Mouse (Mus musculus): ENCODE results near the gene Gpr137.

GRCm38 (mm10) chr19:6931002-6931401 is 11.3 kb downstream of the Gpr137 start:
- TF ChIP-seq POLR2A (IDR thresholded peaks at IDR 0.05; ENCODE audit: borderline replicate concordance, insufficient read depth, low read length) (no peak), CTCF (IDR thresholded peaks at IDR 0.05; ENCODE audit: borderline replicate concordance, insufficient read depth, low read depth, low read length) (no peak)

All from cerebellum, adult 2 months (tissue).